Comparison of ENCODE assay signal across 20 mouse cellular contexts in the genomic region with DNA sequence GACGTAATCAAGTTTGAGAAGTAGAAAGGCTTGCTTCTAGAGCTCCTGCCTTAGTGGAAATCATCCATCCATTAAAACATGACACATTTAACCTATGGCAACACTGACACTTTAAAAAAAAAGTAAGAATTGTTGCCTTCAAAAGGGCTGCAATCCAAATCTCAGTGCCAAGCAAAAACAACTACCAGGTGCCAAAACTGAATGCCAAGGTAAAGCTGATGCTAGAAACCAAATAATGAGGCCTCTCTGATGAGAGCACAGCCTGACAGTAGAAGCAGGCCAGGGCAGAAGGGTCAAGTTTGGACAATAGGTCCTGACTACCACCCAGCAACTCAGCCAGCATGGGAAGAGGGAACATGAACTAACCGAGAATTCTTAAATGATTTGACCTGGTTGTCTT. TPM values are rescaled to one million over a fixed set of nuclear protein-coding genes. Genes with fewer than 3 reads are reported as not detected.
DNase-seq lines count a peak whose midpoint lies in the region; TF ChIP-seq lines count a peak whose summit lies in the region.
"Had no signal": no experiment of that assay in that cellular context is flagged by ENCODE, and none has a peak within 500 bp of the region (broad histone marks: within the 10 kb centered on the region; RNA-seq: fewer than 3 reads in every experiment).

No protein-coding gene starts in this region.

- peaks cover 10% of the 10 kb centered on the region for H3K4me1 ChIP-seq in liver, adult 2 months (ENCODE audit: control insufficient read depth, insufficient read depth, low read length)
- H3K4me1 ChIP-seq: embryonic facial prominence, embryonic 10.5 days; embryonic facial prominence, embryonic 12.5 days; forebrain, embryonic 13.5 days; forebrain, embryonic 15.5 days had no signal

- no peak for TF ChIP-seq CTCF in liver, adult 2 months (IDR thresholded peaks at IDR 0.05; ENCODE audit: low read depth, low read length)

- H3K27me3 ChIP-seq in liver, adult 2 months (ENCODE audit: control insufficient read depth, insufficient read depth, low read length), result no peaks in the 10 kb centered on the region
- H3K27me3 ChIP-seq: CH12.LX; embryonic facial prominence, embryonic 12.5 days; forebrain, embryonic 13.5 days; forebrain, embryonic 15.5 days; Patski had no signal

- H3K27ac ChIP-seq in liver, adult 2 months (replicated peaks; ENCODE audit: insufficient read depth, low read depth, low read length), result no peak overlapping the region
- H3K27ac ChIP-seq: embryonic facial prominence, embryonic 10.5 days; embryonic facial prominence, embryonic 12.5 days; forebrain, embryonic 13.5 days; forebrain, embryonic 15.5 days had no signal

- H3K4me3 ChIP-seq in liver, adult 2 months (ENCODE audit: insufficient read depth, low read depth, low read length), result no peak overlapping the region
- H3K4me3 ChIP-seq: embryonic facial prominence, embryonic 10.5 days; embryonic facial prominence, embryonic 12.5 days; forebrain, embryonic 13.5 days; forebrain, embryonic 15.5 days had no signal

- no peaks in the 10 kb centered on the region for H3K79me2 ChIP-seq in liver, adult 2 months (ENCODE audit: control insufficient read depth, insufficient read depth, low read length)

- H3K36me3 ChIP-seq in liver, adult 2 months (ENCODE audit: control insufficient read depth, insufficient read depth, low read length), result peaks cover 19% of the 10 kb centered on the region; the same call in 1 of the 2 replicates
- H3K36me3 ChIP-seq: embryonic facial prominence, embryonic 10.5 days; embryonic facial prominence, embryonic 12.5 days; forebrain, embryonic 15.5 days had no signal

- 35% methylated on average over 2 of the region's 2 CpGs for WGBS in liver, adult 2 months

- no peak for TF ChIP-seq POLR2A in liver, adult 2 months (IDR thresholded peaks at IDR 0.05; ENCODE audit: extremely low read depth, insufficient read depth, low read length)

- peak; percentile 96 for DNase-seq in liver, adult 2 months (ENCODE audit: extremely low read depth, low read depth, low spot score)
- no peak for DNase-seq in liver
- peak; percentile 16 for DNase-seq in retina, embryonic 14.5 days (ENCODE audit: low spot score)
- DNase-seq in retina, postnatal 1 day, result no peak
- DNase-seq in c-Kit-positive CD71-positive TER-119-positive erythroid progenitor cells, embryonic 14.5 days (ENCODE audit: low spot score), result no peak
- DNase-seq: adrenal gland, adult 2 months; adrenal gland, postnatal 10 days; adrenal gland, postnatal 25 days; B cell, adult 2 months; cerebellum, adult 11-12 months; cerebellum, adult 2 months; cerebellum, adult 9-10 months; cerebellum, postnatal 25 days; forebrain, postnatal 0 days had no signal

- H3K9ac ChIP-seq in liver, adult 2 months (ENCODE audit: low read depth, low read length), result no peak overlapping the region
- H3K9ac ChIP-seq: embryonic facial prominence, embryonic 12.5 days; forebrain, embryonic 13.5 days; forebrain, embryonic 15.5 days; forebrain, postnatal 0 days had no signal

RNA-seq across cellular contexts. Expression of gene Glrx, which starts 59.6 kb away (rescaled TPM):
- 63.6 and 86.8 TPM in 2 replicates for total RNA-seq in liver, adult 2 months (2014; rRNA removed)
- polyA plus RNA-seq in liver, adult 2 months (2012; rRNA removed), result 41.4 and 59.6 TPM in 2 replicates

Comparison
In these comparisons a context has a peak if more than half of its experiments do, and no peak if none do; other contexts are left out.
1. DNase-seq: peak in liver, adult 2 months (single experiment) and retina, embryonic 14.5 days (single experiment); none in liver (single experiment), retina, postnatal 1 day (single experiment) and c-Kit-positive CD71-positive TER-119-positive erythroid progenitor cells, embryonic 14.5 days (single experiment).